Mouse (Mus musculus) heart, embryonic 14.5 days (tissue): ENCODE results near the gene Rps25. TPM values are rescaled to one million over a fixed set of nuclear protein-coding genes. Genes with fewer than 3 reads are reported as not detected.
"Not testable (repeated sequence)": the region's sequence is repeated elsewhere in the genome, so short reads cannot be mapped to it uniquely, and the experiment has no call there.

Experiments
- ATAC-seq: fragments of 200-750 bp; cut with Nextera tagmentation; 2 replicates; pipeline ENCODE4 v1.8.0; 2017; ENCODE audit warnings: low read depth, moderate TSS enrichment; ENCODE audit not compliant: insufficient number of reproducible peaks, insufficient read depth, low FRiP score
- H3K27ac ChIP-seq, 2 experiments: fragments of 200-500 bp in 1 of 2; fragments of 300-500 bp in 1 of 2; sonication (generic) in 1 of 2; replicated peaks in 1 of 2; 2 replicates each; pipeline ENCODE4 v1.5.1; 2012 to 2014; ENCODE audit warnings: low read depth in 2 of 2, low read length in 2 of 2, control low read depth in 1 of 2, mild to moderate bottlenecking in 1 of 2, mixed read lengths in 1 of 2; ENCODE audit not compliant: control insufficient read depth in 1 of 2, insufficient read depth in 1 of 2
- H3K27me3 ChIP-seq: fragments of 300-500 bp; sonication (generic); 2 replicates; pipeline ENCODE4 v1.6.1; 2014; ENCODE audit warnings: mild to moderate bottlenecking, low read length, control low read depth; ENCODE audit not compliant: control insufficient read depth, insufficient read depth
- H3K36me3 ChIP-seq: fragments of 300-500 bp; sonication (generic); 2 replicates; pipeline ENCODE4 v1.6.1; 2014; ENCODE audit warnings: mild to moderate bottlenecking, control low read depth, low read length, mixed read lengths; ENCODE audit not compliant: control insufficient read depth, insufficient read depth
- H3K4me1 ChIP-seq, 2 experiments: fragments of 200-500 bp in 1 of 2; fragments of 300-500 bp in 1 of 2; sonication (generic) in 1 of 2; 2 replicates each; pipeline ENCODE4 v1.6.1; 2012 to 2014; ENCODE audit warnings: low read length in 2 of 2, control low read depth in 1 of 2, mixed read lengths in 1 of 2; ENCODE audit not compliant: control insufficient read depth in 2 of 2, insufficient read depth in 2 of 2
- H3K4me2 ChIP-seq: fragments of 300-500 bp; sonication (generic); 2 replicates; pipeline ENCODE4 v1.6.1; 2014; ENCODE audit warnings: mild to moderate bottlenecking, low read length
- H3K4me3 ChIP-seq, 2 experiments: fragments of 200-500 bp in 1 of 2; fragments of 300-500 bp in 1 of 2; sonication (generic) in 1 of 2; 2 replicates each; pipeline ENCODE4 v1.5.1; 2012 to 2014; ENCODE audit warnings: low read length in 2 of 2, mild to moderate bottlenecking in 2 of 2, control low read depth in 1 of 2, low read depth in 1 of 2, moderate library complexity in 1 of 2; ENCODE audit not compliant: control insufficient read depth in 1 of 2, insufficient read depth in 1 of 2
- H3K9ac ChIP-seq: fragments of 300-500 bp; sonication (generic); 2 replicates; pipeline ENCODE4 v1.6.1; 2014; ENCODE audit warnings: mild to moderate bottlenecking, low read length
- H3K9me3 ChIP-seq: fragments of 300-500 bp; sonication (generic); 2 replicates; pipeline ENCODE4 v1.6.1; 2016; ENCODE audit warnings: low read length, control low read depth; ENCODE audit not compliant: control insufficient read depth
- WGBS: fragments of 180-500 bp; shearing (Covaris S2); extraction: QIAGEN DNeasy Blood & Tissue Kit; methylation state at CpG from one replicate; pipeline ENCODE4 v1.1.7; 2014; 5-methylcytosine and 5-hydroxymethylcytosine counted together
- polyA plus RNA-seq: library from polyadenylated mRNA; unstranded; fragments of >200 nt; fragmentation: Nextera tagmentation; extraction: Ambion mirVana; gene quantifications from 2 replicates; pipeline ENCODE4 v1.2.1, GENCODE M21; 2014

Gene Rps25
- 1,406 and 1,617 TPM in 2 replicates for polyA plus RNA-seq

- Histone ChIP-seq H3K27me3 (no peaks in the 10 kb centered on the region), H3K36me3 (peaks cover 72% of the 10 kb centered on the region), H3K9ac (peak within 1 kb of the TSS; percentile 91), H3K9me3 (no peaks in the 10 kb centered on the region), H3K4me3 (peak within 1 kb of the TSS; percentile 85 to 87), H3K27ac (peak within 1 kb of the TSS; percentile 94 to 97), H3K4me1 (0 out of 4 replicates have a peak, but pooled peaks cover 0 to 4% of the 10 kb centered on the region in 2 experiments), H3K4me2 (peak within 1 kb of the TSS; percentile 86)
- ATAC-seq = peak; percentile 93
- under 1% methylated on average over 51 of the region's 51 CpGs for WGBS
Observed at GRCm38 (mm10) chr9:44406906-44407751, at the start of gene Rps25, which contains the start of gene Trappc4. Gene Rps25 (plus strand): TSS chr9:44407139. Gene Trappc4 (minus strand): TSS chr9:44407600.

- ATAC-seq = no peak
- no peak overlapping the region for H3K4me2 ChIP-seq
- no peak overlapping the region for H3K4me3 ChIP-seq
- H3K27ac ChIP-seq = no peak overlapping the region
- H3K36me3 ChIP-seq = peaks cover 75% of the 10 kb centered on the region
- whole genome bisulfite sequencing = 74% methylated on average over 4 of the region's 4 CpGs
- H3K4me1 ChIP-seq = peaks cover 0 to 6% of the 10 kb centered on the region in 2 experiments; a peak in 2 of 4 replicates
- no peaks in the 10 kb centered on the region for H3K9me3 ChIP-seq
- no peak overlapping the region for H3K9ac ChIP-seq
- H3K27me3 ChIP-seq = no peaks in the 10 kb centered on the region
Observed at GRCm38 (mm10) chr9:44357207-44357606, 49.7 kb upstream of the Rps25 start.

- Histone ChIP-seq H3K27me3 (no peaks in the 10 kb centered on the region), H3K9me3 (no peaks in the 10 kb centered on the region), H3K36me3 (peaks cover 33% of the 10 kb centered on the region), H3K4me3 (peak within 1 kb of the TSS; percentile 63 to 77), H3K27ac (peak within 1 kb of the TSS; percentile 74 to 79), H3K9ac (peak within 1 kb of the TSS; percentile 78), H3K4me1 (peaks cover 0 to 6% of the 10 kb centered on the region in 2 experiments; a peak in 2 of 4 replicates), H3K4me2 (peak within 1 kb of the TSS; percentile 75)
- WGBS = under 1% methylated on average over 44 of the region's 44 CpGs
- peak; percentile 94 for ATAC-seq
Observed at GRCm38 (mm10) chr9:44361190-44361917, 45.6 kb upstream of the Rps25 start, which contains the start of gene Vps11. Gene Vps11 (minus strand): TSS chr9:44361670.

DNA sequence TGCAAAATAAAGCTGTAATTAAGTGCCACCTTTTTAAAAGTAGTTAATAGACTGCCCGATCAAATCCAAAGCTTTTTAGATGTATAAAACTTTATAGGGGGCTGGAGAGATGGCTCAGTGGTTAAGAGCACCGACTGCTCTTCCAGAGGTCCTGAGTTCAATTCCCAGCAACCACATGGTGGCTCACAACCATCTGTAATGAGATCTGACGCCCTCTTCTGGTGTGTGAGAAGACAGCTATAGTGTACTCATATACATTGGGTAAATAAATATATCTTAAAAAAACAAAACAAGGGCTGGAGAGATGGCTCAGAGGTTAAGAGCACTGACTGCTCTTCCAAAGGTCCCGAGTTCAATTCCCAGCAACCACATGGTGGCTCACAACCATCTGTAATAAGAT lies 45.0 kb upstream of the Rps25 start:
- H3K4me1 ChIP-seq, H3K9me3 ChIP-seq, ATAC-seq, H3K27me3 ChIP-seq: not testable (repeated sequence)
- WGBS = 37% methylated on average over 4 of the region's 4 CpGs
- H3K4me2 ChIP-seq = peak overlapping the region; percentile 75
- peak overlapping the region; percentile 78 for H3K9ac ChIP-seq
- H3K4me3 ChIP-seq = peak overlapping the region; percentile 63 to 77
- peak overlapping the region; percentile 74 to 79; a peak in 3 of 4 replicates for H3K27ac ChIP-seq
- H3K36me3 ChIP-seq = peaks cover 27% of the 10 kb centered on the region

DNA sequence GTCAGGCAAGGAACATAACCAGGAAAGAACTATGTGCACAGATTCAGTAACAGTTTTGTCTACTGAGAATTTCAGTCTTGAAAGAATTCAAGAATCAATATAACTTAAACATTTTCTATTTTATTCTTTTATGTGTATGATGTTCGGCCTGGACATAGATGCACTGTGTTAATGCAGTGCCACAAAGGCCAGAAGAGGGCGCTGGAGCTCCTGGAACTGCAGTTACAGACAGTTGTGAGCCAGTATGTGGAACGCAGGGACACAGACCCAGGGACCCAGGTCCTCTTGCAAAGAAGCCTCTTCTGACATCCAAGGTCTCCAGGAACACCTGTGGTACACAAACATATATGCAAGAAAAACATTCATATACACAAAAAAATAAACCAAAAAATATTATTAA lies 42.5 kb upstream of the Rps25 start:
- no peak overlapping the region for H3K4me3 ChIP-seq
- H3K9me3 ChIP-seq = no peaks in the 10 kb centered on the region
- no peak overlapping the region for H3K27ac ChIP-seq
- 58% methylated on average over 3 of the region's 3 CpGs for WGBS
- peaks cover 0 to 6% of the 10 kb centered on the region in 2 experiments; a peak in 2 of 4 replicates for H3K4me1 ChIP-seq
- H3K27me3 ChIP-seq = no peaks in the 10 kb centered on the region
- H3K9ac ChIP-seq = no peak overlapping the region
- no peak overlapping the region for H3K4me2 ChIP-seq
- no peak for ATAC-seq
- peaks cover 4% of the 10 kb centered on the region for H3K36me3 ChIP-seq

DNA sequence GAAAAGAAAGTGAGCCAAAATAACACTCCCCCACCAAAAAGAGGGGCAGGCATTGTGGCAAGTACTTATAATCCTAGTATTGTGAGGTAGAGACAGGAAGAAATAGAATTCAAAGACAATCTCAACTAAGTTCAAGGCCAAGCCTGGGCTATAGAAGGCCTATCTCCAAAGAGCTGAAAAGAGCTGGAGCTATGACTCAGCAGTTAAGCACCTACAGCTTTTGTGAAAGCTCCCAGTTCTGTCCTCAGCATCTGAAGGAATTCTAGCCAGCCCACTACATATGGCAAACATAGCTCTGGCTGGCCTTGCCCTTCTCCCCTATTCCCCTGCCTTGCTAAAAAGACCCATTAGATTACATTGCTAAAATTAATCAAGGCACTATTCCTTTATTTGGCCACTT lies 33.6 kb upstream of the Rps25 start:
- no peak overlapping the region for H3K9ac ChIP-seq
- H3K36me3 ChIP-seq = no peaks in the 10 kb centered on the region
- no peak overlapping the region for H3K27ac ChIP-seq
- peaks cover 1 to 4% of the 10 kb centered on the region in 2 experiments; a peak in 3 of 4 replicates for H3K4me1 ChIP-seq
- ATAC-seq = no peak
- H3K27me3 ChIP-seq = no peaks in the 10 kb centered on the region
- no peak overlapping the region for H3K4me3 ChIP-seq
- no peaks in the 10 kb centered on the region for H3K9me3 ChIP-seq
- no peak overlapping the region for H3K4me2 ChIP-seq

GRCm38 (mm10) chr9:44376141-44376540 lies 30.8 kb upstream of the Rps25 start:
- H3K27ac ChIP-seq = no peak overlapping the region
- H3K4me3 ChIP-seq = no peak overlapping the region
- H3K4me2 ChIP-seq = no peak overlapping the region
- H3K9ac ChIP-seq = no peak overlapping the region
- WGBS = 77% methylated on average over 6 of the region's 6 CpGs
- H3K27me3 ChIP-seq = no peaks in the 10 kb centered on the region
- H3K36me3 ChIP-seq = peaks cover 5% of the 10 kb centered on the region
- ATAC-seq = no peak
- no peaks in the 10 kb centered on the region for H3K9me3 ChIP-seq
- H3K4me1 ChIP-seq = peaks cover 10 to 20% of the 10 kb centered on the region in 2 experiments; a peak in 3 of 4 replicates
